Mouse (Mus musculus): ENCODE results near the gene Cep112.

The Cep112 gene

GRCm38 (mm10) chr11:108909396-108910195 is 484.6 kb downstream of the Cep112 start:
- no peak for DNase-seq (ENCODE audit: low spot score in 2 of 2)
